Mouse (Mus musculus) small intestine, adult 2 months (tissue): ENCODE results near the gene Lpgat1.

Source experiments
- CTCF ChIP-seq: fragments of 200-500 bp; IDR thresholded peaks from 2 replicates; pipeline ENCODE4 v1.5.1; 2012; ENCODE audit warnings: low read depth, mild to moderate bottlenecking, control low read depth, inconsistent platforms, low read length, moderate library complexity, mixed read lengths; ENCODE audit not compliant: insufficient replicate concordance, insufficient read length; ENCODE audit errors: extremely low read depth
- POLR2A ChIP-seq: fragments of 200-500 bp; IDR thresholded peaks from 2 replicates; pipeline ENCODE4 v1.6.1; 2012; ENCODE audit warnings: low read depth, mild to moderate bottlenecking, control low read depth, inconsistent platforms, low read length, moderate library complexity

DNA sequence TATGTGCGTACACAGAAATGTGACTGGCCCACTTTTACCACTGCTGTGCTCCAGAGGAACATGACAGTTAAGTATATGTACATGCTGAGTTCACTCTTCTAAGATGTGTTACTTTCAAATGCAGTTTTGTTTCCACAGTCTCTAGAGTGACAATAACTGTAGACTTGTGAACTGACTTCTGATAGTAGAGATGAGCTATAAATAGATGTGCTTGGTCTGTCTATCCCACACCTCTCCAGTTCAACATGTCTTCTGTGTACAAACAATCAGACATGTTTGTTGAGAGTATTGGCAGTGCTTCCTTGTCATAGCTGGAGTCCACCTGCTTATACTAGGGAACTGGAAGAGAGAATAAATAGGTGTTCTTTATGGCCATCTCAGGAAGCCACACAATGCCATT is 62.8 kb downstream of the Lpgat1 start:
- no peak for TF ChIP-seq CTCF
- TF ChIP-seq POLR2A, result no peak
